Mouse (Mus musculus) 3T3-L1 (cell line): ENCODE measurements around the gene Stxbp6.
"Not testable (repeated sequence)": the region's sequence is repeated elsewhere in the genome, so short reads cannot be mapped to it uniquely, and the experiment has no call there.

Experiments
- DNase-seq: peaks from one replicate; pipeline ENCODE4 v3.0.0-alpha.2; 2015; ENCODE audit warnings: low read depth, low spot score

Gene Stxbp6

DNA sequence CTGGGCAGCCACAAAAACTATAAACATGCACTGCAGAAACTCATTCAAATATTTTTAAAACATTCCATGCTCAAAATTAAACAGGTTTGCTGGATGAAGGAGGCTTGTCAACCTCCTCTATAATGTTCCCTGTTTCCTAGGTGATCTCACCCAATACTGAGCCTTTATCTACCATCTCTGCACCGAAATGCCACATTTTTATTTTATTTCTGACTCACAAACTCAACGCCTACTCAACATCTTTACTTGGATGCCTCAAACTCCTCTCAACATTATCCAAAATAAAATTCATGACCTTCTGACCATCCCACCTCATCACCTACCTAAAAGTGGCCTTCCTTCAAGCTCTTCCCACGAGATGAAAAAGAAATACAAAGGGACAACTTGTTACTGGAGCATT is 18.1 kb downstream of the Stxbp6 start:
- DNase-seq, result no peak

DNA sequence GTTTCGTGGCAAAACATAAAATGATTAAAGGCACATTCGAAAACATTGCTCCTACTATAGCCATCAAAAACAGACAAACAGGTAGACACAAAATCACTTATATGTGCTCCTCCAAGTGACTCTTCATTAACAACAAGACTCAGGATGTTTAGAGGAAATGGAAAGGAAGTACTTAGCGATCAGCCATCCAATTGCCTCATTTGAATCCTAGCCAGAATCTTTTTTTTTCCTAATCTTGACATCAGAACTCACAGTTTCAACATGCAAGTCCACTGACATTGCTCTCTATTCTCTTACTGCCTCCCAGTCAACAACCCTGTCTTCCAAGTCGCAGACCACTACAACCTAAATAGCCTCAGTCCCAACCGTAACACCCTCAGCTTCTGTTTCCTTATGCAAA is 21.2 kb downstream of the Stxbp6 start:
- DNase-seq, result no peak

DNA sequence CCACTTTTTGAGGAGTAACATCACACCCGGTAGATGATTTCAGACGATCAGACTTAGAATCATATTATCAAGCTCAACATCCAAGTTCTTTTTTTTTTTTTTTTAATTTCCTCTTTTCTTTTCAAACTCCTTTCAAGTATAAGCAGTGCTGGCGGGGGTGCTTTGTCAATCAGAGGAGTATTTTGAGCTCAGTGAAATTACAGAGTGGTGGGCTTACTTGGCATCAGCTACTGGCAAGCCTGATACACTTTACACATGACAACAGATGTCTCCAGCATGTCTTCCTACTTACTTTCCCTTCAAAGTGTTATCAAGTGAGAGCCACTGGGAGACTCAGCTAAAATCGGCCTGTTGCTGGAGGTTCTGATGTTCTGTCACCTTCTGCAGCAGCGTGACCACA is 21.6 kb downstream of the Stxbp6 start:
- no peak for DNase-seq

DNA sequence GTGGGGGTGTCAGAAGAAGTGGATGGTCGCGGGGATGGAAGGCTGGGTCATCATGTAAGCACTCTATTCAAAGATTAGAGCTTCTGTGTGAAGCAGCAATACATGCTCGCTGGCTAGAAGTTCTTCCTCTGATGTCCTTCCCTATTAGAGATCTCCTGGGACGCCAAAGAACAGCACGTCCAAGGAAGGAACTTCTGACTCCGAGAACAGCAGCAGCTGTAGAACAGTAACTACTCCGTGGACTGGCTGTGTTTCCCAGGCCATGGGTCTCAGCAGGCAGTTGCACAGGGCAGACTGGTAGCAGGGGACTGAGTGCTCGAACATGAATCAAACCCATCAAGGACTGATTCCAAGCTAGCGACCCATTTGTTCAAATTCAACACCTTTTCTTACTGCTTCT is 24.6 kb downstream of the Stxbp6 start:
- no peak for DNase-seq

DNA sequence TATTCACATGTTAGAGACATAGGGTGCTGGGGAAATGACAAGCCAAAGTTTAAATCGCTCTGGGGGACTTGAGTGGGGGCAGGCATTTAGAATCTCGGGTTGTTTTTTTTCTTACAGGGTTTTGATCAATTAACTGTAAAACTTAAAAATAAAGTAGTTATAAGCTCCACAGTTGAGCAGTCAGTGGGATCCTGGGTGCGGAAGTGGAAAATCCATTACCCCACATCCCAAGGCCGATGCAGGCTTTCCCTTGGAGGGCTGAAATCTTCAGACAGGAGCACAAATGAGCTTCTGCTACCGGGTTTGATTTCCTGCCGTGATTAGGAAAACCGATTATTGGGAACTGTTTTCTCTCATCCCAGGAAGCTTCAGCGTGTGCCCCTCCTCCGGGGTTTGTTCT is 26.8 kb downstream of the Stxbp6 start:
- DNase-seq, result not testable (repeated sequence)

DNA sequence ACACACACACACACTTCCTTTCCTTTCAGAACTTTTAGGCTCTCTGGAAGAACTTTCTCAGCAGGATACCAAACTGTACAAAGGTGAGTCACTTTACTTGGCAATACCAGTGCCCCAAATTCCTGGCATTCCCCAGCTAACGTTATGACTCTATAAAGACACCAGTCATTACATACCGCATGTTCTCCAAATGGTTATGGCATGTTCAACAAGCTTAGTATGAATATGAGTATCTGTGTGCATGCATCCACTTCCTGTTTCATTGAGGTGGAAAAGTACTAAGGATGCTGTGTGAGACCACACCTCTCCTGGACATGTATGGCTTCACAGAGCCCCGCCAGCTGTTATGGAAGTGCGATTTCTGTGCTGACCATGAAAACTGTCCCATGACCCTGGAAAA is 27.3 kb downstream of the Stxbp6 start:
- DNase-seq, result peak; percentile 77

DNA sequence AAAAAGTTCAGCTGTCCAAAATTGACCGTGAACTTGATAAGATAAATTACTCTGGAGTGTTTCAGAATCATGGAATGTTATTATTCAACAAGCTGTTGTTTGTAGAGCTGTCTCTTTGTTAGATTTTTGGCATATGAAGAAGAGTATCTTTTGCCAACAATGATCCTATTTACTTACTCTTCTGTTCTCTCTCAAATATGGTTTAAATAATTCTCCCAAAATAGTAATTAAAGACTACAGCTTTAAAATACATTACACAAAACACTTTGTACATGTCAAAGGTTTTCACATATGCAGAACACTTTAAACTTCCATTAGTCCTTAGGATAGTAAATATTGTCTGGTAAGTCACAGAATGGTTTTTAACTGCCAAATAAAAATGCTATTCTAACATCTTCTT is 29.9 kb downstream of the Stxbp6 start:
- DNase-seq, result no peak

DNA sequence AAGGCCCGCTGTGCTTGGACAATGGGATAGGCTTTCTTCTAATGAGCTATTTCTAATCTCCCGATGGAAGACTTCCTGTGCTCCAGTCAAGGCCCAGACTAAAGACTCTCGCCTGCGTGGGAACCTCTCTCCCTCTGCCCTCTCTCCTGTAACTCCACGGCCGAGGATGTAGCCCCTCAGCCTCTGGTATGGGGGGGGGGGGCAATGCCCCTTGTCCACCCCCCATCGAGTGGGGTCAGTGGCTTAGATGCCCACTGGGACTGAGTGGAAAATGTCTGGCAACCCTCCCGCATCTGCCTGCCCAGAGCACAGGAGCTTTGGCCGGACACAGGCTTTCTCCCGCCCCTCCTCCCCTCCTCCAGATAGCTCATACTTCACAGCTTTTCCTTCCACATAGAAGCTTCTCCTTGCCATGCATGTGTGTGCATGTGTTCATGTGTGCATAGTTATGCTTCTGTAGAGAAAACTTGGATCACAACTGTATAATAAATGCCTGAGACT is 31.9 kb downstream of the Stxbp6 start:
- DNase-seq, result no peak

DNA sequence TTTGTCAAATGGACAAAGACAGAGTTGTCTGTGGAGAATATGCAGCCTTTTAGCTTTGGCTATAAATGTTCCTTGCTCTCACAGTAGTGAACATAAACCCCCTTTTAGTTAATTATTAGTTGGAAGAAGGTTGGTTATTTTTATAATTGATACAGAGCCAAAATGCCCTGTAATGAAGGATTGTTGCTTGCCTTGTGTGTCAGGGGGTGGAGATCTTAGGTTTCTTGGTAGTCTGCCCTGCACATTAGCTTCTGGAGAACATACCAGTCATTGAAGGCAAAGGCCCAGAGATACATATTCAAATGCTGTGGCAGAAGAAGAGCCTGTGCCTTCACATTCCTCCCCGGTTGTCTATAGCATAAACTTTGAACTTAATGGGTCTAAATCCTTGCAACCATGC is 37.0 kb downstream of the Stxbp6 start:
- DNase-seq, result no peak

DNA sequence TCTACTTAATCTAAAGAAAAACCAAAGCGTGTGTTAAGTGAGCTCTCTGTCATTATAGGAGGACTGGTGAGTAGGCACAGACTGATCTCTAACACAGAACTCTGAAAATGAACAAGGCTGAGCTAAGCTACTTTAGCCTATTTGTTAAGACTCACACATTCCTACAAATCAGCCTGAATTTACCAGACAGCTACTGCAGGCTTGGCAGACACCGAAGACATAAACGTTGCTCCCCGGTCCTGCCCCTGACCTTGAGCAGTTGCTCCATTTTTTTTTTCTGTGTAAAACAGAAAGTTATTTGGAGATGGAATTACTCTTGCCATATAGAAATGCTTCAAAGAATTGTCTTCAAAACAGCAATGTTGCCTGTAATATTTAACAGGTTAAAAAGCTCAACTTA is 37.4 kb downstream of the Stxbp6 start:
- no peak for DNase-seq

DNA sequence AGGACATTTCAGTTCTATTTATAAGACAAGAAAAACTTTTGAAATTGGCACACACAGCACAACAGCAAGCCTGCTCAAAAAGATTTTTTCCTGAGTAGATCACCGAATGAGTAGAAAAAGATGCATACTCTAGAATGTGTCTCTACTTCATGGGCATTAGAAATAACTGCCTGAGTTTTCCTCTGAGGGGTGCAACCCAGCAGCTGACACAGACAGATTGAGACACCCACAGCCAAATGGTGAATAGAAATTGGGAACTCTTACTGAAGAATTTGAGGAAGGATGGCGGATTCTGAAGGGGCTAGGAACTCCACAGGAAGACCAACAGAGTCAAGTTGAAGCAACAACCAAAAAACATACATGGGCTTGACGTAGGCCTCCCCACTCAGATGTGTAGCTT is 43.8 kb downstream of the Stxbp6 start:
- DNase-seq, result no peak

DNA sequence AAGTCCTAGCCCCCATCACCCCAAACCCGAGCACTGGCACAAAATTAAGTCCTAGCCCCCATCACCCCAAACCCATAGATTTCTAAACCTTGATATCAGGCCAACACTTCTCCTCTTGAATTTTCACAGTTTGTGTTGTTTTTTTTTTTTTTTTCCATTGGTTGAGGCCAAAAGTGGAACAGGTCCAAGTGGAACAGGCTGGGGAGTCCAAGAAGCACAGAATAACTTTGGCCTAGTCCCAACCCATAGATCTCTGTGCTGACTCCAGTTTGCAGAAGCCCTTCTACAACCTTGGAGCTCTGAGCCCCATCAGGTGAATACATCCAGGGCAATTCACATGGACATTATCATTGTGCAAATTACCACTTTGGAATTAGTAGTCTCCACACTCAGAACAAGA is 48.2 kb downstream of the Stxbp6 start:
- DNase-seq, result no peak

DNA sequence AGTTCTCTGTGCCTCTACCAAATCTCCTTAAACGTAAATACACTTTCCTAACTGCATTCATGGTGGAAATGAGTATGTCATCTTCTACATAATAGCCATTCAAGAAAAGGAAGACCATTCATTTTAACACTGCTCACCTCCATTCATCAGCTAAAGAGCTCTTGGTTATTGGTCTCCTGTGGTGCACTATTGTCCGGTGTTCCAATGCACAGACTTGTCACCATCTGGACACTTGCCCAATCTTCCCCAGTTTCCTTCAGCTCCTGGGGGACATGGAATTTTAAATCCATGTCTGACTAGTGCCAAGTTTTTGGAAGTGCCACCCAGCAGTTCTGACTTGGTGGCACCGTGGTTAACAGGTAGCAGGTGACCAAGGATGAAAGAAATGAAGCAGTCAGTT is 54.5 kb downstream of the Stxbp6 start:
- no peak for DNase-seq

DNA sequence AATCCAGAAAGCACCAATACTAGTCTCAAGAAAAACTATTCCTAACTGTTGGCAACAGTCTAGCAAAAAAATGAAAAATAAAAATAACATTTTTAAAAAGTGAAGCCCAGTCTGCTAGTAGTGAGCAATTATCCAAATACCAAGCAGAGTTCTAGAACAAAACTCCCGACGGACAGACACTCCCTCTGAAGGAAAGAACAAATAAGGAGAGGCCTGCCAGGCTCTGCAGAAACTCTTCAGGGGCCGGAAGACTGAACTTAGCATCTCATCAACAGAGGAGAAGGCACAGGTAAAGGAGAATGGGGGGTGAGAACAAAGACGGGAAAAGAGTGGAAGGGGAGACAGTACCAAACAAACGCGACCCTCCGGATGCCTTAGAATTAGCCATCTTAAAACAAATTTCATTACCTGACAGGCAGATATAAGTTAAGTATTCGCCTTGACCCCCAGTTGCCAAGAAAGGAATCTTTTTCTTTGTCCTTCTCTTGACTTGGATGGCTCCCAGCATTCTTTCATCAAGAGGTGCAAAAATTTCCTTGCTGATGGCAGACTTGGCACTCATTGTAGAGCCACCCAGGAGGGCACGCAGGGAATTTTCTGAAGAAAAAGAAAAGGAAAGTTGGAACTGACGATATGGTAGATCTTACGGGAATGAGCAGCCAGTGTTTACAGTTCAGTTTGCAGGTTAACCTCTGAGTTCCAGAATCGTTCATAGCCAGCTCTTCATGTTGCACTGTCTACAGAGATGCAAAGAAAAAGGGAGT is 55.3 kb downstream of the Stxbp6 start:
- no peak for DNase-seq

DNA sequence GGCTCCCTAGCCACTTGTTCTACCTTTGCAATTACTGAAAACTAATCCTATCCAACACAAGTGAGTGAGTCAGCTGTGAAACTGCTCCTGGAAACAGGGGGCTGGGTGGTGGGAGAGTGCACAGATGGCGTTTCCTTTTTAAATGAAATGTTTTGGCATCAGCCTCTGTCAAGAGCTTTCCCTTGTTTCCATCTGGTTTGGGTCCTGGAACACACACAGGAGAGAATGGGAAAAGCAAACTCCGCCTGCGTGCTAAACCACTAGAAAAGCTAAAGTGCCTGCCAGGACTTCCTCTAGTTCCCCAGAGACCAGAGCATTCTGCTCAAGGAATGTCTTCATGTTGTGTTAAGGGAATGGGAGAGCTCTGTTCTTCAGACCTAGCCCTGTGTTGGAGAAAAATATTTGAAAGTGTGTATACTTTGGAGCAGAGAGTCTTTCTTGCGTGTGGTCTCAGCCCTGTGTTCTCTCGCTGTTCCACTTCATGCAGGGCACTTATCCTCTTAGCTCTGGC is 61.2 kb downstream of the Stxbp6 start:
- peak; percentile 41 for DNase-seq

DNA sequence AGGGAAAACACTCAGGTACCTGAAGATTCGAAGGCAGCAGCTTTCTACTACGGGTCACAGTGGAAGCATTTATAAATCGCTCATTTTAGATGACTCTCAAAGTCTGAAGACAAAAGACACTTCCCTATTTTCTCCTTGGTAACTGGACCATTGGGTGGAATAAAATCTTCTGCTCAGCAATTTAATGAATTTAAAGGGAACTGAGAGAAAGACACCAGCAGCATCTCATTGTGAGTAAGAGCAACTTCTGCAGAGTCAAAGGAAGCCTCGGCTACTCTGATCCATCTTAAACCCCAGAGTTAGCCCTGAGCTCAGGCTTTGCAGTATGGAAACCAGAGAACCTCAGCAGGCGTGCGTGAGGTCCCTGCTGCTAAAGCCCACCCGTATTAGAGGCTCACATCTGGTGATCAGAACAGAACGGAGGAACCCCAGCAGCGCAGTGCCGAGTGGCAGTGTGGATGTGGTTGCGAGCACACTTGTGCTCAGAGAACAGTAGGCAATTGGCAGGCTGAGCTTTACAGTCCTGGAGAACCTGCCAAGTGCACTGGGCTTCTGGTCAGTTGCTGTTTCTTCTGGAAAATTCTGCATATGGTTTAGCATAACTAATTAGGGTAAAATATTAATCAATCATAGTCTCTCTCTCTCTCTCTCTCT is 62.9 kb downstream of the Stxbp6 start:
- DNase-seq, result no peak

DNA sequence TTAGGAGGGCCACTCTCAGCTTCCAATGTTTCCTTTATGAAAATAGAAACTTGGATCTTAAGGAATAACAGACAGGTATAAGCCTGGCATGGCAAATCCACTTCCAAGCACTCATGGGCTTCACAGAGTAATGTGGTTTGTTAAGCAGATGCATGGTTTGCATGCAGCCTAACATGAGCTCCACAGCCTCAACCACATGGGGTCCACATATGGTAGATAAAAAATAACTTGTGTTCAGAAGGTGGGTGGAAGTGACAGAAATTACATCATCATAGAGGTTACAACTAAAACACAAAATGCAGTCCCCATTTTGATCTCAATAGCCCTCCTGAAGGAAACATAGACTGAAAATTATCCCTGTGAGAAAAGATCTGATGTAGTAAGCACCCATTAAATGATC is 63.5 kb downstream of the Stxbp6 start:
- no peak for DNase-seq

DNA sequence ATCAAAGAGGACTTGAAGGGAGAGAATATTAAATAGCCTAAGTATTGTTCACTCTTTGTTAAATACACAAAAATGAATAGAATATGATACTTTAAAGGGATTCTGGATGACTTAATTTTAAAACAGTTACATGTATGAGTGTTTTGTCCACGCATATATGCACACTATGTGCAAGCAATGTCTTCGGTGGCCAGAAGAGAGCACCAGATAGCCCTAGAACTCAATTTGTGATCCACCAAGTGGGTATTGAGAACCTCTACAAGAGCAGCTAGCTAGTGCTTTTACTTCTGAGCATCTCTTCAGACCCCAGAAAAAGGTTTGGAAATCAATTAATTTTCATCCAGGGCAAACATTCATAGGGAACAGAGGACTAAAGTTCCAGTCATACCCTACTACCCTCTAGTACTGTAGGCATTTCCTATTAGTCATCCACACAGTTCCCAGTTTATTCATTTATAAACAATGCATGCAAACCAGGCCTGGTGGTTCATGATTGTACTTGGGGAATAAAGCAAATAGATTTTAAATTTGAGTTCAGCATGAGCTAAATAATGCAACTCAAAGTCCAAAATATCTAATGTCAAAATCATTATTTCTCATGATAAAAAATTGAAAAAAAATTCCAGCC is 64.4 kb downstream of the Stxbp6 start:
- peak; percentile 9 for DNase-seq

DNA sequence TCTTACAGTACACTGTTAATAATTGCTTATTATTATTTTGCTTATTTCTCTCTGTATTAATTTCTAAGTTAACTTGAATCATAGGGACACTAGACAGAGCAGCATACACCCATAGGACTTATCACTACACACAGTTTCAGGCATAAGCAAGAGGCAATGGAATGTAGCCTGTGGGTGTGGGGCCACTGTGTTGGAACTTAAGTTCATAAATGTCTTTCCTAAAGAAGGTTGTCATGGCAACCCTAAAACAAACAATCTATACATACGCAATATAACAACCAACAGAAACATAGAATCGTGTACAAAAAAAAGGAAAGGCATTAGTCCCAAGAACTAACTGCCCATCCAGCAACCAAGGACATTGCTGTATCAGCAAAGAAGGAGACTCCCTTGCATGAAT is 67.9 kb downstream of the Stxbp6 start:
- no peak for DNase-seq

DNA sequence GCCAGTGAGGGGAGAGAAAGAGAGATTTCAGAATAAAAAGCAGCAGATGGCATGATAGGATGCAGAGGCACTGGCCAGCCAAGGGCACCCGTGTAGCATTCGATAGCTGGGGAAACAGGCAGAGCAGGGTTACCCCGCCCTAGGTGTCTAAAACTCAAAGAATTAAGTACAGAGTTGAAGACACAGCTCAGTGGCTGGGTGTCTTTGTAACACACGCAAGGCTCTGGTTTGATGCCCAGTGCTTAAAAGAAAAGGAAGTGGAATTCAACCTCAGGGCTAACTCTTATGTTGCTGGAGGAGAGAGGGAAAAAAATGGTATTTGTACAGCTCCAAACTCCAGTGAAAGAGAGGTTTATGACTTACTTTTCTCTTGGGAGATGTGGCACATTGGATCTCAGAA is 68.5 kb downstream of the Stxbp6 start:
- no peak for DNase-seq

DNA sequence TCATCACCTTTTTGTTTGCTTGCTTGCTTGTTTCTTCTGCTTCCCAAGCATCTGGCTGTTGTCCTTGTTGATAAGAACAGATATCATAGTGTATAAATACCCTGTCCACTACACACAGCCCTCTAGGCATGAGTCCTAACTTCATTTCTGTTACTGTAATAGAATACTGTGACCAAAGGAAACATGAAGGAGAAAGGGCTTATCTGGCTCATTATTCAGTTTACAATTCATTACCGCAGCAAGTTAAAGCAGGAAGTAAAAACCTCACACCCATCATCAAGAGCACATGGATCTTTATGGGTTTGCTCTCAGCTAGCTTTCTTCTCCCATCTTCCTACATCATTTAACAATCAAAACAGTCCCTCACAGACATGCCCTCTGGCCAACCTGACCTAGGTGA is 72.5 kb downstream of the Stxbp6 start:
- no peak for DNase-seq

DNA sequence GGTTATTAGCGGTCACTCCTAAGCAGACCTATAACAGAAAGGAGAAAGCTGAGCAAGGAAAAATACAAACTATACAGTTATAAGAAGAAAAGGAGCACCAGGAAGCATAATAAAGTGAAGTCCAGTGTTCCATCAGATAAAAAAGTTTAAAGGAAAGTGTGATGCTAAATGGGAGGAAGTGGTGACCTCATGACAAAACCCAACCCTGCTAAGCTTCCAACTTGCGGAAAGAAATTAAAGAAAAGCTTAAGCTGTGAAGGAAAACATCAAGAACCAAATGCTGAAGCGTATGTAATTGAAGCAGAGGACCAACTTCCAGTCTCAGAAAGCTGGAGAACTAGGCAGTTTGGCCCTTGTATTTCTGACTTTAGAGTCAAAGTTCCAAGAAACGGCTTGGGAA is 77.1 kb downstream of the Stxbp6 start:
- no peak for DNase-seq

DNA sequence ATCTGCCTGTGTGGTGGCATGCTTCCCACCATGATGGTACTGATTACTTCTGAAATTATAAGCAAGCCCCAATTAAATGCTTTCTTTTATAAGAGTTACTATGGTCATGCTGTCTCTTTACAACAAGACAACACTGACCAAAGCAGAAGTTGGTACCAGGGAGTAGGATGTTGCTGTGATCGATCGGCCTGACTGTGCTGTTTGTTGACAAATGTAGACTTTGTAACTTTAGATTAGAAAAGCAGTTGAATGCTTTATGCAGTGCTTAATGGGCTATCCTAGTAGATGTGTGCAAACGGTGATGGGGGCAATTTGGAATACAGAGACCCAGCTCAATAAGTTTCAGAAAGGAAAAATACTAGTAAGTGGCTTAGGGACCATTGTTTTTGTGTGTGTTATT is 77.6 kb downstream of the Stxbp6 start:
- DNase-seq, result no peak
